Mouse (Mus musculus) limb, embryonic 12.5 days (tissue): ENCODE measurements around the gene Dnah8. TPM values are rescaled to one million over a fixed set of nuclear protein-coding genes. Genes with fewer than 3 reads are reported as not detected.

Experiments used
- ATAC-seq: fragments of 200-750 bp; cut with Nextera tagmentation; 2 replicates; pipeline ENCODE4 v1.8.0; 2017; ENCODE audit warnings: low read depth, moderate TSS enrichment; ENCODE audit not compliant: insufficient number of reproducible peaks, insufficient read depth, low FRiP score, low TSS enrichment
- H3K27ac ChIP-seq: fragments of 300-500 bp; sonication (generic); 2 replicates; pipeline ENCODE4 v1.5.1; 2016; ENCODE audit warnings: mild to moderate bottlenecking, moderate library complexity
- H3K27me3 ChIP-seq: fragments of 300-500 bp; sonication (generic); 2 replicates; pipeline ENCODE4 v1.6.1; 2016; ENCODE audit warnings: mild to moderate bottlenecking, moderate library complexity
- H3K36me3 ChIP-seq: fragments of 300-500 bp; sonication (generic); 2 replicates; pipeline ENCODE4 v1.6.1; 2016; ENCODE audit warnings: mild to moderate bottlenecking, moderate library complexity
- H3K4me1 ChIP-seq: fragments of 300-500 bp; sonication (generic); replicated peaks from 2 replicates; pipeline ENCODE4 v1.6.1; 2016
- H3K4me2 ChIP-seq: fragments of 300-500 bp; sonication (generic); 2 replicates; pipeline ENCODE4 v1.6.1; 2016; ENCODE audit warnings: mild to moderate bottlenecking, moderate library complexity
- H3K4me3 ChIP-seq: fragments of 300-500 bp; sonication (generic); replicated peaks from 2 replicates; pipeline ENCODE4 v1.5.1; 2016; ENCODE audit warnings: mild to moderate bottlenecking
- H3K9ac ChIP-seq: fragments of 300-500 bp; sonication (generic); replicated peaks from 2 replicates; pipeline ENCODE4 v1.6.1; 2016; ENCODE audit warnings: mild to moderate bottlenecking, moderate library complexity
- H3K9me3 ChIP-seq: fragments of 300-500 bp; sonication (generic); 2 replicates; pipeline ENCODE4 v1.6.1; 2016; ENCODE audit warnings: mild to moderate bottlenecking, moderate library complexity
- WGBS: fragments of 180-500 bp; shearing (Covaris S2); methylation state at CpG from one replicate; pipeline ENCODE4 v1.1.7; 2016; 5-methylcytosine and 5-hydroxymethylcytosine counted together
- polyA plus RNA-seq: library from polyadenylated mRNA; unstranded; fragments of >200 nt; fragmentation: Nextera tagmentation; extraction: Ambion mirVana; gene quantifications from 2 replicates; pipeline ENCODE4 v1.2.1, GENCODE M21; 2016

Gene Dnah8
- polyA plus RNA-seq, 1 experiment from 2014 or later, result 1.6 TPM

DNA sequence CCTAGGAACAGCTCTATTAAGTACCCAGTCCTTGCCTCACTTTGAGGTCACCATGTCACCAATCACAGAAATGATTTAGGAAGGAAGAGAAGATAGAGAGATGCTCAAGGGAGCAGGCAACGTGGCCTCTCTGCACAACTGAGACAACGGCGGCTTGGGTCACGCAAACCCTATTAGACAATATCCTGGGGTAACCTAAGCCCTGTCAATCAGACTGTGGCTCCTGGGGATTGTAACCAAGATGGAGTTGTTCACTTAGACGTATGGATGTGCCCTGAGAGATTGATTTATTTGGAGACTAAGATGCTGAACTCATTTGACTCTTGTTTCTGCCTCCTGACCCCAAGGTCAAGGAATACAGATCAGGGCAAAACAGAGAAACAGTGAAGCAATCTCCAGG is 29.7 kb upstream of the Dnah8 start:
- Histone ChIP-seq H3K9ac (no peak overlapping the region), H3K27ac (no peak overlapping the region), H3K4me3 (no peak overlapping the region), H3K4me1 (peaks cover 5% of the 10 kb centered on the region; the same call in 1 of the 2 replicates), H3K27me3 (no peaks in the 10 kb centered on the region), H3K36me3 (peaks cover 65% of the 10 kb centered on the region), H3K4me2 (no peak overlapping the region), H3K9me3 (0 out of 2 replicates have a peak, but pooled peaks cover 2% of the 10 kb centered on the region)
- 53% methylated on average over 5 of the region's 5 CpGs for WGBS
- no peak for ATAC-seq

- Histone ChIP-seq H3K27me3 (no peaks in the 10 kb centered on the region), H3K4me1 (peaks cover 5% of the 10 kb centered on the region; the same call in 1 of the 2 replicates), H3K9ac (no peak overlapping the region), H3K9me3 (0 out of 2 replicates have a peak, but pooled peaks cover 2% of the 10 kb centered on the region), H3K4me2 (no peak overlapping the region), H3K36me3 (peaks cover 68% of the 10 kb centered on the region), H3K27ac (no peak overlapping the region), H3K4me3 (no peak overlapping the region)
- no peak for ATAC-seq
- 15% methylated on average over 6 of the region's 6 CpGs for WGBS
Observed at GRCm38 (mm10) chr17:30594846-30595245, 29.3 kb upstream of the Dnah8 start.

- no peaks in the 10 kb centered on the region for H3K27me3 ChIP-seq
- H3K4me3 ChIP-seq, result no peak overlapping the region
- peaks cover 5% of the 10 kb centered on the region; the same call in 1 of the 2 replicates for H3K4me1 ChIP-seq
- no peak overlapping the region for H3K27ac ChIP-seq
- H3K9ac ChIP-seq, result no peak overlapping the region
- ATAC-seq, result no peak
- H3K4me2 ChIP-seq, result no peak overlapping the region
- WGBS, result 94% methylated on average over 9 of the region's 9 CpGs
- H3K9me3 ChIP-seq, result 0 out of 2 replicates have a peak, but pooled peaks cover 2% of the 10 kb centered on the region
- peaks cover 85% of the 10 kb centered on the region for H3K36me3 ChIP-seq
Observed at GRCm38 (mm10) chr17:30597786-30598185, 26.4 kb upstream of the Dnah8 start.

DNA sequence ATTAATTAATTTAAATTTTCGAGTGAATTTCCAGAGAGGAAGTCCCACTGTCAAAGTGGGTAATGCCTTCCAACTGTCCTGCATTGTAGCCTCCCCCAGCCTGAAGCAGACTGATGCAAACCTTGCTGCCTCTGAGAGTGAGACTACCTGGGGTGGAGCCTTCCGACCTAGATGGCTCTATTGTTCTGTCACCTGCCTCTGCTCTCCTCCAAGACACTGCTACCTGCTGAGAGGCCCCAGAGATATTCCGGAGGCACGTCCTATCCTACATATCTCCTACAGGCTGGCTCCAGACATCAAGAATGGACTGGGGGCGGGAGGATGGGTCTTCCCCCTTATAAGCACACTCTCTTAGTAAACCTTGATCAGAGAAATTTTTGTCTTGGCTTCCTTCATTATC is 25.9 kb upstream of the Dnah8 start:
- peaks cover 86% of the 10 kb centered on the region for H3K36me3 ChIP-seq

DNA sequence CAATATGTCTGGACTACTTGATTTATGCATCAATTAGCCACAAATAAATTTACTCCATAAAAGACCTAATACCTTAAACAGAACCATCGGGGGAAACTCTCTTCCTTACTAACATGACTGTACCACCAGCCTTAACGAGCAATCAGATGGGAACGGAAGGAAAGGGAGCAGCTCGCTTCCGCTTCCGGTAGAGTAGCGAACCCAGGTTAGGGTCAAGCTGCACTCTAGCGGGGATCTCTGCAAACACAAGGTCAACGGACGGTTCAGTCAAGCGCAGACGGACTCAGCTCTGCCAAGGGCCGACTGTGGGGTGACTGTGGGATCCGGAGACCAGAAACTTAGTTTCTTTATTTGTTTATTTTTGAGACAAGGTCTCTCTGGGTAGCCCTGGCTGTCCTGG is 22.0 kb upstream of the Dnah8 start:
- H3K9me3 ChIP-seq, result no peaks in the 10 kb centered on the region
- H3K36me3 ChIP-seq, result peaks cover 57% of the 10 kb centered on the region
- no peak overlapping the region for H3K4me3 ChIP-seq
- H3K4me1 ChIP-seq, result peaks cover 19% of the 10 kb centered on the region
- H3K4me2 ChIP-seq, result no peak overlapping the region
- no peak overlapping the region for H3K27ac ChIP-seq
- 81% methylated on average over 14 of the region's 14 CpGs for WGBS
- H3K27me3 ChIP-seq, result no peaks in the 10 kb centered on the region
- no peak overlapping the region for H3K9ac ChIP-seq
- no peak for ATAC-seq

More for the DNA sequence above, 25.9 kb upstream of the Dnah8 start:
- WGBS, result 91% methylated on average over 5 of the region's 5 CpGs
- Histone ChIP-seq H3K4me2 (no peak overlapping the region), H3K27me3 (no peaks in the 10 kb centered on the region), H3K4me1 (peaks cover 5% of the 10 kb centered on the region; the same call in 1 of the 2 replicates), H3K9me3 (0 out of 2 replicates have a peak, but pooled peaks cover 2% of the 10 kb centered on the region), H3K4me3 (no peak overlapping the region), H3K9ac (no peak overlapping the region), H3K27ac (no peak overlapping the region)
- ATAC-seq, result no peak

DNA sequence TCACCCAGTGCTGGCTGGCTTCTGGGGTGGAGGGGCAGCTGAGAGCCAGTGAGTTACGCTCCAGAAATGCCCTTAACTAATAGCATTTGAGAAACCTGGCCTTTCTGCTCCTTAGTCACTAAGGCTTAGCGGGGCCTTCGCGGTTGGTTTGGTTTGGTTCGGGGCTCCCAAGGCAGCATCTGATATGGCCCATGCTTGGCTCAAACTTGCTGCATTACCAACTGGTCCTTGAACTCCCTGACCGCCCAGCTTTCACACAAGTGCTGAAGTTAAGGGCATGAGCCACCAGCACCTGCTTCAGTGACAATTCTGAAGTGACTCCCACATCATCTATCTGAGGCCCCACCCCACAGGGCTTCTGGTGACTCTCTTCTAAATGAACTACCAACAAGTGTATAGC is 19.9 kb upstream of the Dnah8 start:
- Histone ChIP-seq H3K9me3 (no peaks in the 10 kb centered on the region), H3K36me3 (peaks cover 39% of the 10 kb centered on the region), H3K27ac (no peak overlapping the region), H3K27me3 (no peaks in the 10 kb centered on the region), H3K4me2 (no peak overlapping the region), H3K4me3 (no peak overlapping the region), H3K9ac (no peak overlapping the region), H3K4me1 (peaks cover 35% of the 10 kb centered on the region)
- ATAC-seq, result no peak
- WGBS, result 88% methylated on average over 6 of the region's 6 CpGs

DNA sequence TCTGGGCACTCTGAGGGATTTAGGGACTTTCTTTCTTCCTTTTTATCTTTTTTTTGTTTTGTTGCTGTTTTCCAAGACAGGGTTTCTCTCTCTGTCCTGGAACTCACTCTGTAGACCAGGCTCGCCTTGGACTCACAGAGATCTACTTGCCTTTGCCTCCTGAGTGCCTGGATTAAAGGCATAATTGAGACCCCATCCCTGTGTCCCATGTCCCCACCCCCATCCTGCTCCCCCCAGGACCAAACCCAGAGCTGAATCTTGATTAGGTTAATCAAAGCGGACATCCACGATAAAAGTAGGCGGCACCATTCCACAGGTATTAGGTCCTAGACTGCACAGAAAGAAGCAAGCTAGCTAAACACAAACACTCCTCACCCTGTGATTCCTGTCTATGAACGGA is 19.2 kb upstream of the Dnah8 start:
- Histone ChIP-seq H3K36me3 (peaks cover 37% of the 10 kb centered on the region), H3K4me3 (no peak overlapping the region), H3K9me3 (no peaks in the 10 kb centered on the region), H3K9ac (no peak overlapping the region), H3K4me2 (no peak overlapping the region), H3K4me1 (peaks cover 40% of the 10 kb centered on the region), H3K27ac (no peak overlapping the region), H3K27me3 (no peaks in the 10 kb centered on the region)
- ATAC-seq, result no peak
- 84% methylated on average over 5 of the region's 5 CpGs for WGBS

DNA sequence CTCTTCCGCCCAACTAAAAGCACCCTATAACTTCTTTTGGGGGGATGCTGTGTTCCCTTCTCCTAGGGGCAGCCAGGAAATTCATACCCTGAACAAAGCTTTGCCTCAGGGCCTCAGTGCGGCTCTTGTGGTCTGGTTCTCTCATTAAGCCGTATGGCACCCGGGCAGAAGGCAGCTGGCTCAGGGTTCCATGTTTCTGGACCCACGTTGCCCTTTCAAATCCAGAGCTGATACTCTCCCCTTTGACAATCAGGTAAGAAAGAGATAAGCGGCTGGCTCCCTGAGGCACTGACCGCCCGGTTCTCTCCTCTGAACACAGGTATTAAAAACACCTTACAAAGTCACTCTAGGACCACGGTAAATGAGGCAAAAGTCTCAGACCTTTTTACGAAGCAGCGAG is 17.9 kb upstream of the Dnah8 start:
- no peaks in the 10 kb centered on the region for H3K9me3 ChIP-seq
- no peak overlapping the region for H3K4me2 ChIP-seq
- H3K4me1 ChIP-seq, result peaks cover 46% of the 10 kb centered on the region
- WGBS, result 76% methylated on average over 11 of the region's 11 CpGs
- no peak for ATAC-seq
- no peak overlapping the region for H3K9ac ChIP-seq
- 0 out of 2 replicates have a peak overlapping the region, but pooled peaks have one; percentile 12 for H3K27ac ChIP-seq
- peaks cover 25% of the 10 kb centered on the region for H3K36me3 ChIP-seq
- H3K4me3 ChIP-seq, result no peak overlapping the region
- no peaks in the 10 kb centered on the region for H3K27me3 ChIP-seq

GRCm38 (mm10) chr17:30606634-30607081 is 17.5 kb upstream of the Dnah8 start:
- Histone ChIP-seq H3K4me2 (no peak overlapping the region), H3K9ac (no peak overlapping the region), H3K27ac (no peak overlapping the region), H3K4me3 (no peak overlapping the region), H3K4me1 (peaks cover 50% of the 10 kb centered on the region), H3K27me3 (no peaks in the 10 kb centered on the region), H3K9me3 (no peaks in the 10 kb centered on the region), H3K36me3 (peaks cover 20% of the 10 kb centered on the region)
- no peak for ATAC-seq
- WGBS, result 84% methylated on average over 8 of the region's 8 CpGs

- Histone ChIP-seq H3K9ac (no peak overlapping the region), H3K27ac (peak overlapping the region; percentile 67), H3K36me3 (peaks cover 14% of the 10 kb centered on the region), H3K27me3 (no peaks in the 10 kb centered on the region), H3K4me2 (no peak overlapping the region), H3K4me1 (peaks cover 50% of the 10 kb centered on the region), H3K9me3 (no peaks in the 10 kb centered on the region), H3K4me3 (no peak overlapping the region)
- WGBS, result 89% methylated on average over 7 of the region's 7 CpGs
- no peak for ATAC-seq
Observed at GRCm38 (mm10) chr17:30607330-30607729, 16.8 kb upstream of the Dnah8 start.

DNA sequence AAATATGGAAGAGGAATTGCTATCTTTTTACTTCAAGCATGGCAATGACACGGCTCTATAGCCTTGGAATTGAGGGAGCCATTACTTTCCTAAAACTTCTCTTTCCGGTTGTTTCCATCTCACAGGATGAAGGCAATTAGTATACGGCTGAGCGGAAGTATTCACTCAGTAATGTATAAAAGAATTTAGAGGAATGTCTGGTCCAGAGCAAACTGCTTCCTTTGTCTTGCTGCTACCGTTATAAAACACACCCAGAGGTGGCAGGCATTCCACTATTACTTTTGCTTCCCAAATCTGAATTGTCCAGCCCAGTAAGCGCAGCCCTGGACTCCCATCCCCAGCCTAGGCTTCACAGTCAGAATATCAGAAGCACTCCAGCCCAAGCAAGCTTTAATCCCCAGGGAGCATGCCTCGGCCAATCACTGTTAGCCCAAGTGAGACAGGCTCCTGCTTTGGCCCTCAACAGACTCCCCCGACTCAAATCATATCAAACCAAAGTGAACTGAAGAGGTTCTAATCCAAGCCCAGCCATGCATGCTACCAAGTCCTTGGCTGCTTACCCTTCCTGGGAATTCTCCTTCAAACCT is 16.2 kb upstream of the Dnah8 start:
- no peak overlapping the region for H3K4me2 ChIP-seq
- no peak overlapping the region for H3K9ac ChIP-seq
- H3K36me3 ChIP-seq, result peaks cover 7% of the 10 kb centered on the region
- peaks cover 50% of the 10 kb centered on the region for H3K4me1 ChIP-seq
- no peak overlapping the region for H3K4me3 ChIP-seq
- ATAC-seq, result no peak
- peak overlapping the region; percentile 67; the same call in 1 of the 2 replicates for H3K27ac ChIP-seq
- H3K9me3 ChIP-seq, result no peaks in the 10 kb centered on the region
- H3K27me3 ChIP-seq, result no peaks in the 10 kb centered on the region
- 65% methylated on average over 8 of the region's 8 CpGs for WGBS
